Mouse (Mus musculus) forebrain, embryonic 15.5 days (tissue): Measurements from ENCODE around the gene Arhgap20. TPM values are rescaled to one million over a fixed set of nuclear protein-coding genes. Genes with fewer than 3 reads are reported as not detected.

Experiments
- ATAC-seq: fragments of 200-750 bp; cut with Nextera tagmentation; replicated peaks from 2 replicates; pipeline ENCODE4 v1.8.0; 2017; ENCODE audit warnings: mild to moderate bottlenecking, moderate TSS enrichment, moderate library complexity
- H3K27ac ChIP-seq: fragments of 300-500 bp; sonication (generic); replicated peaks from 2 replicates; pipeline ENCODE4 v1.5.1; 2015; ENCODE audit warnings: mild to moderate bottlenecking, inconsistent platforms
- H3K27me3 ChIP-seq: fragments of 300-500 bp; sonication (generic); 2 replicates; pipeline ENCODE4 v1.6.1; 2015; ENCODE audit warnings: inconsistent platforms
- H3K36me3 ChIP-seq: fragments of 300-500 bp; sonication (generic); 2 replicates; pipeline ENCODE4 v1.6.1; 2015; ENCODE audit warnings: mild to moderate bottlenecking, inconsistent platforms
- H3K4me1 ChIP-seq: fragments of 300-500 bp; sonication (generic); 2 replicates; pipeline ENCODE4 v1.6.1; 2015; ENCODE audit warnings: inconsistent platforms
- H3K4me2 ChIP-seq: fragments of 300-500 bp; sonication (generic); replicated peaks from 2 replicates; pipeline ENCODE4 v1.6.1; 2015; ENCODE audit warnings: mild to moderate bottlenecking, inconsistent platforms
- H3K4me3 ChIP-seq: fragments of 300-500 bp; sonication (generic); 2 replicates; pipeline ENCODE4 v1.5.1; 2015; ENCODE audit warnings: mild to moderate bottlenecking, inconsistent platforms
- H3K9ac ChIP-seq: fragments of 300-500 bp; sonication (generic); replicated peaks from 2 replicates; pipeline ENCODE4 v1.6.1; 2015; ENCODE audit warnings: mild to moderate bottlenecking, inconsistent platforms
- H3K9me3 ChIP-seq: fragments of 300-500 bp; sonication (generic); 2 replicates; pipeline ENCODE4 v1.6.1; 2016; ENCODE audit warnings: inconsistent platforms
- WGBS: fragments of 180-500 bp; shearing (Covaris S2); methylation state at CpG from one replicate; pipeline ENCODE4 v1.1.7; 2015; ENCODE audit warnings: mixed read lengths; 5-methylcytosine and 5-hydroxymethylcytosine counted together
- polyA plus RNA-seq: library from polyadenylated mRNA; unstranded; fragments of >200 nt; fragmentation: Nextera tagmentation; extraction: Ambion mirVana; gene quantifications from 2 replicates; pipeline ENCODE4 v1.2.1, GENCODE M21; 2015

Arhgap20 gene
- polyA plus RNA-seq, 1 experiment from 2014 or later: 14.6 TPM

DNA sequence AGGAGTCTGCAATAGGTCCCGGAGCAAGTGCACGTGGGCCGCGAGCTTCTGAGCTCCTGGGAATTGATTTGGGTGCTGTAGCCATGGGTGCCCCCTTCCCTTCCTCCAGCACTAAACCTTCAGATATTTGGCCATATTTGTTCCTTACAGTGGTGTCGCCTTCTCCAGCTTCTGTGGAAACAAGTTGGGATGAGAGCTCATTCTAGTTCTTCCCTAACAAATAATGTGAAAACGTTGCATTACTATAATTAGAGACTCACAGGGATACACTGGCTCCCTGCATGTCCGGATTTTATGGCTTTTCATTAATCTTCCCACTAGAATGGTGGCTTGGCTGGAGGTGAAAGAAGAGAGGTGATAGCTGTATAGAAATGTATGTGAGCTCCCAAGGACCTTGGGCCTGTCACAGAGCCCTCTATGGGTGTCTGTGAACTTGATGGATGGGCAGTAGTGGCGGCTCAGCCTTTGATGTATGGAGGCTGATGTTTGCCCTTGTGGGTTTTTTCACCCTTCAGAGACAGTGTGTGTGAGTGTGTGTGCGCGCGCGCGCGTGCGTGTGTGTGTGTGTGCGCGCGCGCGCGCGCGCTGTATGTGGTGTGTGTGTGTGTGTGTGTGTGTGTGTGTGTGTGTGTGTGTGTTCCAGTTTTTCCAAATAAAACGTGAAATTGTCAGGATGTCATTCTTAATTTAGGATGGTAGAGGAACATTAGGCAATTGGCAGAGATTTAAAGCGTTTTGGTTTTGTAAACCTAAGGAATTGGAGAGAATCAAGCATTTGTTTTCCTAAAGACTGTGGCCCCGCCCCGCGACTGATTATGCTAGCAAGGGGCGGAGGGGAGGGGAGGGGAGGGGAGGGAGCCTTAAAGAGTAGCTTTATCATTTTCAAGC is 1.3 kb downstream of the Arhgap20 start:
- H3K9me3 ChIP-seq: no peaks in the 10 kb centered on the region
- under 1% methylated on average over 21 of the region's 29 CpGs for WGBS
- peak; percentile 12; the same call in 1 of the 2 replicates for ATAC-seq
- H3K27ac ChIP-seq: peak overlapping the region; percentile 88
- H3K9ac ChIP-seq: peak overlapping the region; percentile 80
- H3K4me1 ChIP-seq: peaks cover 26% of the 10 kb centered on the region
- no peaks in the 10 kb centered on the region for H3K36me3 ChIP-seq
- peak overlapping the region; percentile 95 for H3K4me2 ChIP-seq
- H3K4me3 ChIP-seq: peak overlapping the region; percentile 89
- 0 out of 2 replicates have a peak, but pooled peaks cover 6% of the 10 kb centered on the region for H3K27me3 ChIP-seq

DNA sequence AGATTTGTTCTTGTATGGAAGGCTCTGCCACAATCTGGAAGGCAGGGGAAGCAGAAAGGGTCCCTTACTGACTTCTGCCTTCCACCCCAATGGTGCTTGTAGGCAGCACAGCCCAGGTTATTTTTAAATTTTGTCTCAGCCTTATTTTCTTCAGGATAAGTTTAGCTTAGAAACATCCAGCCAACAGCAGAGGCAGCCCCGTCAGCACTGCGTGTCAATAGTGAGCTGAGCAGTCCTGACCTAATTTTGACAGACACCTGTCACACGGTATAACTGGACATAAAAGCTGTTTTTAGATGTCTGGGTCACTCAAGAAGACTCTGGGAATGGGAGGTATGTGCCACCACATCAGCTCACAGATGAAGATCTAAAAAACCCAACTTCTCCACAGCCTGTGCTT is 9.1 kb downstream of the Arhgap20 start:
- ATAC-seq: no peak
- WGBS: 90% methylated on average over 3 of the region's 3 CpGs
- no peaks in the 10 kb centered on the region for H3K4me1 ChIP-seq
- no peak overlapping the region for H3K4me3 ChIP-seq
- H3K4me2 ChIP-seq: no peak overlapping the region
- H3K36me3 ChIP-seq: no peaks in the 10 kb centered on the region
- no peaks in the 10 kb centered on the region for H3K9me3 ChIP-seq
- no peak overlapping the region for H3K27ac ChIP-seq
- H3K9ac ChIP-seq: no peak overlapping the region
- no peaks in the 10 kb centered on the region for H3K27me3 ChIP-seq

DNA sequence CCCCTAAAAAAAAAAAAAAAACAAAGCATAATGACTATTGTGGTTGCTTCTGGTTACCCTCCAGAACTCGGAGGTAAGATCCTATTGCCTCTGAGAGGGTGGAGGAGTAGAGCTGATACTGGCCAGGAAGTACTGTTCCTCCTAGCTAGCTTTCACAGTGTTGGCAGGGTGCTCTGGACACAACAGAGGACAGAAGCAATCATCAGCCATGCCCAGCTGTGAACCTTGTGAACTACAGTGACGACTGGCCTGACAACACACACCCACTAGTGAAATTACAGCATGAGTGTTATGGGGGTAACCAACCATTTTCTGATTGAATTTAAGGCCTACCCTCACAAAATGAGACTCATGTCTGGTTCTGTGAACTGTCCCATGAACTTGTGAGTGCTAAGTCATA is 11.3 kb downstream of the Arhgap20 start:
- H3K9ac ChIP-seq: no peak overlapping the region
- no peak for ATAC-seq

GRCm38 (mm10) chr9:51777180-51777579 is 12.0 kb downstream of the Arhgap20 start:
- Histone ChIP-seq H3K27ac (no peak overlapping the region), H3K36me3 (no peaks in the 10 kb centered on the region), H3K27me3 (no peaks in the 10 kb centered on the region), H3K9ac (no peak overlapping the region), H3K9me3 (no peaks in the 10 kb centered on the region), H3K4me1 (no peaks in the 10 kb centered on the region), H3K4me2 (no peak overlapping the region), H3K4me3 (no peak overlapping the region)
- WGBS: 6% methylated on average over 1 of the region's 1 CpGs
- no peak for ATAC-seq

More for the DNA sequence above, 11.3 kb downstream of the Arhgap20 start:
- Histone ChIP-seq H3K9me3 (no peaks in the 10 kb centered on the region), H3K27ac (no peak overlapping the region), H3K4me1 (no peaks in the 10 kb centered on the region), H3K36me3 (no peaks in the 10 kb centered on the region), H3K27me3 (no peaks in the 10 kb centered on the region), H3K4me2 (no peak overlapping the region), H3K4me3 (no peak overlapping the region)
- WGBS: 66% methylated on average over 2 of the region's 2 CpGs

GRCm38 (mm10) chr9:51779232-51779631 is 14.1 kb downstream of the Arhgap20 start:
- Histone ChIP-seq H3K27ac (no peak overlapping the region), H3K27me3 (no peaks in the 10 kb centered on the region), H3K36me3 (no peaks in the 10 kb centered on the region), H3K4me1 (no peaks in the 10 kb centered on the region), H3K4me3 (no peak overlapping the region), H3K4me2 (no peak overlapping the region), H3K9ac (no peak overlapping the region), H3K9me3 (no peaks in the 10 kb centered on the region)
- 79% methylated on average over 5 of the region's 5 CpGs for WGBS
- no peak for ATAC-seq

- 92% methylated on average over 7 of the region's 7 CpGs for WGBS
- H3K9me3 ChIP-seq: no peaks in the 10 kb centered on the region
- H3K36me3 ChIP-seq: no peaks in the 10 kb centered on the region
- H3K27me3 ChIP-seq: no peaks in the 10 kb centered on the region
- no peaks in the 10 kb centered on the region for H3K4me1 ChIP-seq
- H3K27ac ChIP-seq: no peak overlapping the region
- H3K4me3 ChIP-seq: no peak overlapping the region
- H3K9ac ChIP-seq: no peak overlapping the region
- H3K4me2 ChIP-seq: no peak overlapping the region
- no peak for ATAC-seq
Observed at GRCm38 (mm10) chr9:51781092-51781491, 16.0 kb downstream of the Arhgap20 start.

GRCm38 (mm10) chr9:51787380-51787779 is 22.2 kb downstream of the Arhgap20 start:
- no peak overlapping the region for H3K27ac ChIP-seq
- no peaks in the 10 kb centered on the region for H3K27me3 ChIP-seq
- no peak overlapping the region for H3K4me2 ChIP-seq
- no peak overlapping the region for H3K4me3 ChIP-seq
- ATAC-seq: no peak
- peaks cover 6% of the 10 kb centered on the region for H3K4me1 ChIP-seq
- H3K36me3 ChIP-seq: no peaks in the 10 kb centered on the region
- 30% methylated on average over 6 of the region's 6 CpGs for WGBS
- H3K9ac ChIP-seq: no peak overlapping the region
- H3K9me3 ChIP-seq: no peaks in the 10 kb centered on the region

DNA sequence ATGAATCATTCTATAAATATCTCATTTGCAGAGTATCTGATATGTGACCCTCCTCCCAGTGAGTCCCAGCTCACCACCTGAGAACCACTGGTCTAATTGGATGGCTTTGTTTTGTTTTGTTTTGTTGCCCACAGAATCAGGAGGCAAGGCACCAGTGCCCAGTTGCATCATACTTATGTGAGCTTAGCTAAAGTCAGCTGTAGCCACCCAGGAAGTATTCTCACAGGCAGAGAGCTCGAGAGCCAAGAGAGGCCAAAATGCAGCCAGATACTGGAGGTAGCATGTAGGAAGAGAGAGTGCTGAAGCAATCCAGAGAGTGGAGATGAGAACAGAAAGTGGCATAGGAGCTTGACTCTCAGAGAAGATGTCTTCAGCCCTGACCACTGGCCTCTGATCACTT is 23.3 kb downstream of the Arhgap20 start:
- Histone ChIP-seq H3K4me1 (peaks cover 6% of the 10 kb centered on the region), H3K9ac (no peak overlapping the region), H3K27ac (no peak overlapping the region), H3K36me3 (no peaks in the 10 kb centered on the region), H3K4me2 (no peak overlapping the region), H3K27me3 (no peaks in the 10 kb centered on the region), H3K4me3 (no peak overlapping the region), H3K9me3 (no peaks in the 10 kb centered on the region)
- no peak for ATAC-seq
- WGBS: 69% methylated on average over 1 of the region's 1 CpGs

DNA sequence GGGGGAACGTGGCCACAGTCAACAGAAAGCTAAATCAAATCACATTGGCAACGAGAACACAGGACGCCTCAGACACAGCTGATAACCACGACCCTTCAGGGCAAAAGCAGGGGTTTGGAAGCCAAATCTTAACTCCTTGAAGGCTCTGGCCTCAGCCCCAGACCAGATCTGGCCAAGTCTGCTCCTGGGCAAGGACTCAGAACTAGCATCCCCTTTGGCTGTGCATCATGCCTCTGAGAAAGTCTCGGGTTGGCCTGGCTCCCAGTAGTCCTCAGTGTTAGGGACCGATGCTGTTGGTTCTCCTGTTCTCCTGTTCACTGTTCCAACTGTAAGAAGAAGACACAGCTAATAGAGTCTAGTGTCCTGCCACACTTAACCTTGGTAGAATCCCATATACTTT is 30.1 kb downstream of the Arhgap20 start:
- Histone ChIP-seq H3K36me3 (no peaks in the 10 kb centered on the region), H3K27me3 (no peaks in the 10 kb centered on the region), H3K9me3 (no peaks in the 10 kb centered on the region), H3K27ac (no peak overlapping the region), H3K4me1 (no peaks in the 10 kb centered on the region), H3K4me2 (no peak overlapping the region), H3K9ac (no peak overlapping the region), H3K4me3 (no peak overlapping the region)
- no peak for ATAC-seq
- 66% methylated on average over 6 of the region's 6 CpGs for WGBS

DNA sequence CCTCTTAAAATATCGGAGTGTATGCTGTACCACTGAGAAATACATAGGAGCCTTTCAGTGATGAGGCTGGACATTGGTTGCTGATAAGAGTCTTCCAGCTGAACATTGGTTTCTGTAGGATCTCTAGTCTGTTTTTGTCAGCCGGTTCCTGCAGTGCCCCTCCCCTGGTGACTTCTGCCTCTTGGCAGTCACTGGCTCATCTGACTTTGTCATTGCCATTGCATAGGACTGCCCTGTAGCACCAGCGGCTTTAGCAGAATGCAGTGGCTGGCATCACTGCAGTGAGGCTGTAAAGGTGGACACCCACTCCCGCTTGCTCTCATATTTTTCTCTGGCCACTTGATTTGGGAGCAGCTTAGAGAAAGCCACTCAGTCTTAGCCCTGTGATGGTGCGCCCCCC is 33.1 kb downstream of the Arhgap20 start:
- no peak overlapping the region for H3K27ac ChIP-seq
- 90% methylated on average over 5 of the region's 5 CpGs for WGBS
- no peak for ATAC-seq
- no peak overlapping the region for H3K4me2 ChIP-seq
- no peaks in the 10 kb centered on the region for H3K9me3 ChIP-seq
- H3K9ac ChIP-seq: no peak overlapping the region
- H3K4me3 ChIP-seq: no peak overlapping the region
- H3K4me1 ChIP-seq: no peaks in the 10 kb centered on the region
- H3K27me3 ChIP-seq: no peaks in the 10 kb centered on the region
- no peaks in the 10 kb centered on the region for H3K36me3 ChIP-seq

GRCm38 (mm10) chr9:51799156-51799555 is 34.0 kb downstream of the Arhgap20 start:
- Histone ChIP-seq H3K27me3 (no peaks in the 10 kb centered on the region), H3K4me3 (no peak overlapping the region), H3K4me2 (no peak overlapping the region), H3K4me1 (no peaks in the 10 kb centered on the region), H3K27ac (no peak overlapping the region), H3K9me3 (no peaks in the 10 kb centered on the region), H3K36me3 (no peaks in the 10 kb centered on the region), H3K9ac (no peak overlapping the region)
- WGBS: 87% methylated on average over 9 of the region's 9 CpGs
- ATAC-seq: no peak

GRCm38 (mm10) chr9:51807272-51807671 is 42.1 kb downstream of the Arhgap20 start:
- no peak overlapping the region for H3K27ac ChIP-seq
- no peak overlapping the region for H3K4me3 ChIP-seq
- H3K9me3 ChIP-seq: no peaks in the 10 kb centered on the region
- H3K4me2 ChIP-seq: no peak overlapping the region
- no peaks in the 10 kb centered on the region for H3K27me3 ChIP-seq
- ATAC-seq: no peak
- H3K4me1 ChIP-seq: no peaks in the 10 kb centered on the region
- WGBS: 80% methylated on average over 3 of the region's 3 CpGs
- H3K36me3 ChIP-seq: no peaks in the 10 kb centered on the region
- no peak overlapping the region for H3K9ac ChIP-seq

GRCm38 (mm10) chr9:51812931-51813330 is 47.8 kb downstream of the Arhgap20 start:
- Histone ChIP-seq H3K4me1 (no peaks in the 10 kb centered on the region), H3K27ac (no peak overlapping the region), H3K4me3 (no peak overlapping the region), H3K36me3 (no peaks in the 10 kb centered on the region), H3K27me3 (no peaks in the 10 kb centered on the region), H3K9ac (no peak overlapping the region), H3K4me2 (no peak overlapping the region), H3K9me3 (no peaks in the 10 kb centered on the region)
- WGBS: 82% methylated on average over 1 of the region's 1 CpGs
- ATAC-seq: no peak
